Mouse (Mus musculus) heart, postnatal 0 days (tissue): ENCODE results near the gene Ovca2. TPM values are rescaled to one million over a fixed set of nuclear protein-coding genes. Genes with fewer than 3 reads are reported as not detected.
"Not testable (repeated sequence)": the region's sequence is repeated elsewhere in the genome, so short reads cannot be mapped to it uniquely, and the experiment has no call there.

Source experiments
- ATAC-seq: fragments of 200-750 bp; cut with Nextera tagmentation; 2 replicates; pipeline ENCODE4 v1.8.0; 2017; ENCODE audit warnings: low read depth, moderate number of reproducible peaks, moderate library complexity; ENCODE audit not compliant: insufficient read depth
- DNase-seq: peaks from one replicate; pipeline ENCODE4 v3.0.0-alpha.2; 2016; ENCODE audit warnings: low spot score
- H3K27ac ChIP-seq: fragments of 300-500 bp; sonication (generic); 2 replicates; pipeline ENCODE4 v1.5.1; 2014; ENCODE audit warnings: low read depth, mild to moderate bottlenecking
- H3K27me3 ChIP-seq: fragments of 300-500 bp; sonication (generic); 2 replicates; pipeline ENCODE4 v1.6.1; 2014; ENCODE audit warnings: low read length, mixed read lengths; ENCODE audit not compliant: control insufficient read depth, insufficient read depth
- H3K36me3 ChIP-seq: fragments of 300-500 bp; sonication (generic); replicated peaks from 2 replicates; pipeline ENCODE4 v1.6.1; 2014; ENCODE audit warnings: low read length, mixed read lengths; ENCODE audit not compliant: control insufficient read depth, insufficient read depth
- H3K4me1 ChIP-seq: fragments of 300-500 bp; sonication (generic); 2 replicates; pipeline ENCODE4 v1.6.1; 2014; ENCODE audit warnings: antibody characterized with exemption; ENCODE audit not compliant: control insufficient read depth, insufficient read depth
- H3K4me2 ChIP-seq: fragments of 300-500 bp; sonication (generic); 2 replicates; pipeline ENCODE4 v1.6.1; 2014; ENCODE audit warnings: low read depth, mild to moderate bottlenecking, low read length, moderate library complexity
- H3K4me3 ChIP-seq: fragments of 300-500 bp; sonication (generic); 2 replicates; pipeline ENCODE4 v1.5.1; 2014; ENCODE audit warnings: low read depth, low read length
- H3K9ac ChIP-seq: fragments of 300-500 bp; sonication (generic); replicated peaks from 2 replicates; pipeline ENCODE4 v1.6.1; 2014; ENCODE audit warnings: low read depth, low read length, mixed read lengths
- H3K9me3 ChIP-seq: fragments of 300-500 bp; sonication (generic); replicated peaks from 2 replicates; pipeline ENCODE4 v1.6.1; 2016; ENCODE audit warnings: low read length; ENCODE audit not compliant: control insufficient read depth
- CTCF ChIP-seq: IDR thresholded peaks from 2 replicates; pipeline ENCODE4 v1.5.1; 2016; ENCODE audit warnings: antibody characterized with exemption, control low read depth, low read depth
- EP300 ChIP-seq: IDR thresholded peaks from 2 replicates; pipeline ENCODE4 v1.6.1; 2016; ENCODE audit warnings: antibody characterized with exemption, low read depth
- WGBS: fragments of 180-500 bp; shearing (Covaris S2); extraction: QIAGEN DNeasy Blood & Tissue Kit; methylation state at CpG from one replicate; pipeline ENCODE4 v1.1.7; 2014; 5-methylcytosine and 5-hydroxymethylcytosine counted together
- polyA plus RNA-seq: library from polyadenylated mRNA; unstranded; fragments of >200 nt; fragmentation: Nextera tagmentation; extraction: Ambion mirVana; gene quantifications from 2 replicates; pipeline ENCODE4 v1.2.1, GENCODE M21; 2015
- total RNA-seq: library from RNA; depleted of rRNA; stranded (reverse); fragments of >200 nt; gene quantifications from 2 replicates; pipeline ENCODE4 v1.2.3, GENCODE M21; 2014; ENCODE audit warnings: low replicate concordance

The Ovca2 gene
- total and polyA plus RNA-seq, 2 experiments from 2014 or later = 8.9 to 12.9 TPM

- TF ChIP-seq CTCF = no peak
- TF ChIP-seq EP300 = no peak
- Histone ChIP-seq H3K27me3 (no peaks in the 10 kb centered on the region), H3K9ac (no peak overlapping the region), H3K9me3 (no peaks in the 10 kb centered on the region), H3K27ac (no peak overlapping the region), H3K4me3 (no peak overlapping the region), H3K4me2 (no peak overlapping the region), H3K36me3 (peaks cover 45% of the 10 kb centered on the region), H3K4me1 (0 out of 2 replicates have a peak, but pooled peaks cover under 1% of the 10 kb centered on the region)
- no peak for ATAC-seq
- no peak for DNase-seq
- 92% methylated on average over 5 of the region's 5 CpGs for WGBS
These were observed 5.9 kb upstream of the Ovca2 start for GRCm38 (mm10) chr11:75184573-75184972.

GRCm38 (mm10) chr11:75183917-75184570 lies 5.4 kb upstream of the Ovca2 start:
- Histone ChIP-seq H3K9me3 (no peaks in the 10 kb centered on the region), H3K4me1 (0 out of 2 replicates have a peak, but pooled peaks cover 6% of the 10 kb centered on the region), H3K27me3 (no peaks in the 10 kb centered on the region), H3K4me2 (no peak overlapping the region), H3K9ac (no peak overlapping the region), H3K4me3 (no peak overlapping the region), H3K36me3 (peaks cover 45% of the 10 kb centered on the region), H3K27ac (no peak overlapping the region)
- no peak for DNase-seq
- WGBS = 69% methylated on average over 2 of the region's 2 CpGs
- TF ChIP-seq EP300 (no peak), CTCF (no peak)
- no peak for ATAC-seq

GRCm38 (mm10) chr11:75178011-75178410 lies 624 bp downstream of the Ovca2 start:
- H3K4me3 ChIP-seq = peak overlapping the region; percentile 67
- H3K27me3 ChIP-seq = peaks cover 8% of the 10 kb centered on the region
- peak overlapping the region; percentile 66 for H3K9ac ChIP-seq
- ATAC-seq = no peak
- no peaks in the 10 kb centered on the region for H3K9me3 ChIP-seq
- 54% methylated on average over 12 of the region's 12 CpGs for WGBS
- TF ChIP-seq EP300 = no peak
- TF ChIP-seq CTCF = no peak
- H3K4me1 ChIP-seq = peaks cover 11% of the 10 kb centered on the region; the same call in 1 of the 2 replicates
- peak overlapping the region; percentile 74 for H3K4me2 ChIP-seq
- DNase-seq = no peak
- peaks cover 25% of the 10 kb centered on the region for H3K36me3 ChIP-seq
- peak overlapping the region; percentile 75 for H3K27ac ChIP-seq

- H3K36me3 ChIP-seq, H3K4me3 ChIP-seq, DNase-seq, H3K4me2 ChIP-seq, H3K27ac ChIP-seq, H3K9ac ChIP-seq, ATAC-seq, H3K9me3 ChIP-seq: not testable (repeated sequence)
- 69% methylated on average over 6 of the region's 6 CpGs for WGBS
- H3K27me3 ChIP-seq = peaks cover 41% of the 10 kb centered on the region
- H3K4me1 ChIP-seq = peaks cover 20% of the 10 kb centered on the region
These were observed 4.1 kb downstream of the Ovca2 start for GRCm38 (mm10) chr11:75174574-75174973.

GRCm38 (mm10) chr11:75173799-75174165 lies 4.9 kb downstream of the Ovca2 start:
- H3K27me3 ChIP-seq = peaks cover 44% of the 10 kb centered on the region
- H3K9me3 ChIP-seq = no peaks in the 10 kb centered on the region
- under 1% methylated on average over 15 of the region's 15 CpGs for WGBS
- H3K4me1 ChIP-seq = peaks cover 15% of the 10 kb centered on the region
- H3K4me2 ChIP-seq = peak overlapping the region; percentile 75
- no peak overlapping the region for H3K27ac ChIP-seq
- H3K4me3 ChIP-seq = peak overlapping the region; percentile 58
- H3K36me3 ChIP-seq = no peaks in the 10 kb centered on the region; the same call in 1 of the 2 replicates
- DNase-seq (no peak), ATAC-seq (no peak)
- no peak overlapping the region for H3K9ac ChIP-seq
- TF ChIP-seq EP300 (no peak), CTCF (no peak)
